Mouse (Mus musculus) hindbrain, embryonic 11.5 days (tissue): ENCODE results near the gene Arap2. TPM values are rescaled to one million over a fixed set of nuclear protein-coding genes. Genes with fewer than 3 reads are reported as not detected.

Source experiments
- ATAC-seq: fragments of 200-750 bp; cut with Nextera tagmentation; 2 replicates; pipeline ENCODE4 v1.8.0; 2017; ENCODE audit warnings: mild to moderate bottlenecking, moderate TSS enrichment, moderate library complexity; ENCODE audit not compliant: low FRiP score
- DNase-seq: peaks from one replicate; pipeline ENCODE4 v3.0.0-alpha.2; 2015; ENCODE audit warnings: low spot score
- H3K27ac ChIP-seq: fragments of 300-500 bp; sonication (generic); 2 replicates; pipeline ENCODE4 v1.5.1; 2014; ENCODE audit warnings: mild to moderate bottlenecking, low read depth, low read length
- H3K27me3 ChIP-seq: fragments of 300-500 bp; sonication (generic); 2 replicates; pipeline ENCODE4 v1.6.1; 2014; ENCODE audit warnings: mild to moderate bottlenecking, low read length, moderate library complexity, mixed read lengths; ENCODE audit not compliant: control insufficient read depth, insufficient read depth
- H3K36me3 ChIP-seq: fragments of 300-500 bp; sonication (generic); 2 replicates; pipeline ENCODE4 v1.6.1; 2014; ENCODE audit warnings: mild to moderate bottlenecking, low read length, moderate library complexity, mixed read lengths; ENCODE audit not compliant: control insufficient read depth, insufficient read depth
- H3K4me1 ChIP-seq: fragments of 300-500 bp; sonication (generic); replicated peaks from 2 replicates; pipeline ENCODE4 v1.6.1; 2014; ENCODE audit warnings: low read length, mixed read lengths; ENCODE audit not compliant: control insufficient read depth, insufficient read depth
- H3K4me2 ChIP-seq: fragments of 300-500 bp; sonication (generic); replicated peaks from 2 replicates; pipeline ENCODE4 v1.6.1; 2014; ENCODE audit warnings: mild to moderate bottlenecking, low read depth, low read length
- H3K4me3 ChIP-seq: fragments of 300-500 bp; sonication (generic); 2 replicates; pipeline ENCODE4 v1.5.1; 2014; ENCODE audit warnings: low read depth, low read length
- H3K9ac ChIP-seq: fragments of 300-500 bp; sonication (generic); 2 replicates; pipeline ENCODE4 v1.6.1; 2014; ENCODE audit warnings: low read depth, low read length
- H3K9me3 ChIP-seq: fragments of 300-500 bp; sonication (generic); 2 replicates; pipeline ENCODE4 v1.6.1; 2016; ENCODE audit warnings: low read length; ENCODE audit not compliant: control insufficient read depth
- WGBS: fragments of 180-500 bp; shearing (Covaris S2); extraction: QIAGEN DNeasy Blood & Tissue Kit; methylation state at CpG from one replicate; pipeline ENCODE4 v1.1.7; 2014; 5-methylcytosine and 5-hydroxymethylcytosine counted together
- polyA plus RNA-seq: library from polyadenylated mRNA; unstranded; fragments of >200 nt; fragmentation: Nextera tagmentation; extraction: Ambion mirVana; gene quantifications from 2 replicates; pipeline ENCODE4 v1.2.1, GENCODE M21; 2014

The Arap2 gene
- polyA plus RNA-seq, 1 experiment from 2014 or later = 2.2 TPM

- DNase-seq = no peak
- Histone ChIP-seq H3K27me3 (no peaks in the 10 kb centered on the region), H3K4me2 (no peak overlapping the region), H3K9me3 (no peaks in the 10 kb centered on the region), H3K9ac (no peak overlapping the region), H3K27ac (no peak overlapping the region), H3K4me3 (no peak overlapping the region), H3K4me1 (no peaks in the 10 kb centered on the region), H3K36me3 (no peaks in the 10 kb centered on the region)
- WGBS = 96% methylated on average over 3 of the region's 3 CpGs
- ATAC-seq = no peak
Measured at GRCm38 (mm10) chr5:62716468-62716867, 49.5 kb downstream of the Arap2 start.

GRCm38 (mm10) chr5:62715977-62716376, 50.0 kb downstream of the Arap2 start:
- Histone ChIP-seq H3K27me3 (no peaks in the 10 kb centered on the region), H3K9ac (no peak overlapping the region), H3K4me1 (no peaks in the 10 kb centered on the region), H3K9me3 (no peaks in the 10 kb centered on the region), H3K4me2 (no peak overlapping the region), H3K36me3 (no peaks in the 10 kb centered on the region), H3K4me3 (no peak overlapping the region), H3K27ac (no peak overlapping the region)
- 95% methylated on average over 1 of the region's 1 CpGs for WGBS
- ATAC-seq (no peak), DNase-seq (no peak)

GRCm38 (mm10) chr5:62715436-62715835, 50.5 kb downstream of the Arap2 start:
- Histone ChIP-seq H3K4me3 (no peak overlapping the region), H3K36me3 (no peaks in the 10 kb centered on the region), H3K4me2 (no peak overlapping the region), H3K27me3 (no peaks in the 10 kb centered on the region), H3K9ac (no peak overlapping the region), H3K27ac (no peak overlapping the region), H3K9me3 (no peaks in the 10 kb centered on the region), H3K4me1 (no peaks in the 10 kb centered on the region)
- 78% methylated on average over 4 of the region's 4 CpGs for WGBS
- DNase-seq (no peak), ATAC-seq (no peak)

- Histone ChIP-seq H3K4me3 (no peak overlapping the region), H3K36me3 (no peaks in the 10 kb centered on the region), H3K9me3 (no peaks in the 10 kb centered on the region), H3K27ac (no peak overlapping the region), H3K4me2 (no peak overlapping the region), H3K27me3 (no peaks in the 10 kb centered on the region), H3K9ac (no peak overlapping the region), H3K4me1 (no peaks in the 10 kb centered on the region)
- DNase-seq (no peak), ATAC-seq (no peak)
- 86% methylated on average over 6 of the region's 6 CpGs for WGBS
Measured at GRCm38 (mm10) chr5:62710955-62711354, 55.0 kb downstream of the Arap2 start.

GRCm38 (mm10) chr5:62706900-62707299, 59.1 kb downstream of the Arap2 start:
- H3K27ac ChIP-seq = no peak overlapping the region
- no peaks in the 10 kb centered on the region for H3K36me3 ChIP-seq
- ATAC-seq (peak; percentile 89), DNase-seq (peak; percentile 48)
- no peak overlapping the region for H3K9ac ChIP-seq
- no peaks in the 10 kb centered on the region for H3K9me3 ChIP-seq
- H3K27me3 ChIP-seq = no peaks in the 10 kb centered on the region
- WGBS = 39% methylated on average over 7 of the region's 7 CpGs
- no peak overlapping the region for H3K4me3 ChIP-seq
- H3K4me1 ChIP-seq = no peaks in the 10 kb centered on the region
- no peak overlapping the region for H3K4me2 ChIP-seq

GRCm38 (mm10) chr5:62689965-62690364, 76.0 kb downstream of the Arap2 start:
- Histone ChIP-seq H3K4me3 (no peak overlapping the region), H3K27ac (no peak overlapping the region), H3K4me2 (no peak overlapping the region), H3K36me3 (no peaks in the 10 kb centered on the region), H3K9ac (no peak overlapping the region), H3K27me3 (no peaks in the 10 kb centered on the region), H3K9me3 (no peaks in the 10 kb centered on the region), H3K4me1 (no peaks in the 10 kb centered on the region)
- DNase-seq = no peak
- no peak for ATAC-seq
- WGBS = 57% methylated on average over 4 of the region's 4 CpGs

GRCm38 (mm10) chr5:62683751-62684150, 82.2 kb downstream of the Arap2 start:
- ATAC-seq (no peak), DNase-seq (no peak)
- H3K36me3 ChIP-seq = no peaks in the 10 kb centered on the region
- no peaks in the 10 kb centered on the region for H3K27me3 ChIP-seq
- H3K9me3 ChIP-seq = no peaks in the 10 kb centered on the region
- H3K27ac ChIP-seq = no peak overlapping the region
- H3K4me3 ChIP-seq = no peak overlapping the region
- 87% methylated on average over 3 of the region's 3 CpGs for WGBS
- no peak overlapping the region for H3K4me2 ChIP-seq
- H3K9ac ChIP-seq = no peak overlapping the region
- no peaks in the 10 kb centered on the region for H3K4me1 ChIP-seq

GRCm38 (mm10) chr5:62683207-62683606, 82.8 kb downstream of the Arap2 start:
- WGBS = 69% methylated on average over 3 of the region's 3 CpGs
- no peaks in the 10 kb centered on the region for H3K36me3 ChIP-seq
- H3K9me3 ChIP-seq = no peaks in the 10 kb centered on the region
- no peak overlapping the region for H3K27ac ChIP-seq
- H3K4me2 ChIP-seq = no peak overlapping the region
- H3K4me3 ChIP-seq = no peak overlapping the region
- H3K4me1 ChIP-seq = no peaks in the 10 kb centered on the region
- no peak for DNase-seq
- H3K27me3 ChIP-seq = no peaks in the 10 kb centered on the region
- ATAC-seq = no peak
- H3K9ac ChIP-seq = no peak overlapping the region

- ATAC-seq (no peak), DNase-seq (no peak)
- Histone ChIP-seq H3K4me3 (no peak overlapping the region), H3K9me3 (no peaks in the 10 kb centered on the region), H3K4me1 (no peaks in the 10 kb centered on the region), H3K27ac (no peak overlapping the region), H3K36me3 (no peaks in the 10 kb centered on the region), H3K9ac (no peak overlapping the region), H3K4me2 (no peak overlapping the region), H3K27me3 (no peaks in the 10 kb centered on the region)
- WGBS = 89% methylated on average over 7 of the region's 7 CpGs
Measured at GRCm38 (mm10) chr5:62677390-62677789, 88.6 kb downstream of the Arap2 start.
